ENCODE assay signal across 8 mouse cellular contexts in the genomic region with DNA sequence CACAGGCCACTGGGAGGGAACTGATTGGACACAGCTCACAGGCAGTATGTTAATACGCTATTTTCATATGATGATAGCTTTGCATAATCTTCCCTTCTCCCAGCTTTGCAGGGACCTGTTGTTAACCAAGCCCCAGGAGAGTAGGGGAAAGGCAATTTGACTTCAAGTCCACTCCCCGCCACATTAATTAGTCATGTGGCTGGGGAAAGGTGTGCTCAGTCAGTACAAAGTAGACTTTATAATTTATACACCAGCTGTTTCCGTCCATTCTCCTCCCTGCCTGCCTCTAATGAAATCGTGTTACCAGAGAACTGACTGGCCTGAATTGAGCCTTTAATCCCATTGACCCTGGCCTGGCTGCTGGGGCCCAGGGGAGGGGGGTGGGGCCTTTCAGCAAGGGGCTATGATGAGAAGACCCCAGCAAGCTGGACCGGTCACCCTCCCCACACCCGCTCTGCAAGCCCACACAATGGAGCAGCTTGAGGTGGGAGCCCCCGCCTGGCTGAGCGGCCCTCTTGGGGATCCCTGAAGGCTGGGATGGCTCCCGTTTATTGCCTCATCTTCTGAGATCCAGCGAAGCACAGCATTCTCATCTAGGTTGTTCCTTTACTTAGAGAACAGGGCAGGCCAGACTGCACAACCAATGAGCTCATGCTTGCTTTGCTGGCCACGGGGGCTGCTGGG. TPM values are rescaled to one million over a fixed set of nuclear protein-coding genes. Genes with fewer than 3 reads are reported as not detected.
A peak's percentile ranks its signal among the peaks of the same experiment; 100 is the strongest.
DNase-seq lines count a peak whose midpoint lies in the region; ATAC-seq lines count a peak whose summit lies in the region.

No protein-coding gene starts in this region.

- H3K36me3 ChIP-seq in heart, embryonic 11.5 days (ENCODE audit: control insufficient read depth, insufficient read depth, low read length): no peaks in the 10 kb centered on the region
- H3K36me3 ChIP-seq in embryonic facial prominence, embryonic 13.5 days: no peaks in the 10 kb centered on the region
- no peaks in the 10 kb centered on the region for H3K36me3 ChIP-seq in limb, embryonic 12.5 days
- H3K36me3 ChIP-seq in neural tube, embryonic 14.5 days (ENCODE audit: control insufficient read depth, insufficient read depth, low read length): no peaks in the 10 kb centered on the region

- WGBS in heart, embryonic 11.5 days (ENCODE audit: insufficient replicate concordance): 52% methylated on average over 11 of the region's 11 CpGs
- 26% methylated on average over 11 of the region's 11 CpGs for WGBS in embryonic facial prominence, embryonic 13.5 days
- WGBS in limb, embryonic 12.5 days: 8% methylated on average over 11 of the region's 11 CpGs
- WGBS in neural tube, embryonic 14.5 days: 14% methylated on average over 11 of the region's 11 CpGs

- peak; percentile 20 to 74 for DNase-seq in heart, adult 9 months (ENCODE audit: low spot score in 2 of 2)
- no peak for DNase-seq in gastrocnemius, postnatal 10 days
- DNase-seq in spleen, postnatal 4 days (ENCODE audit: low spot score in 2 of 2): no peak
- no peak for DNase-seq in thymus, adult 18-20 months

- no peaks in the 10 kb centered on the region for H3K27me3 ChIP-seq in heart, embryonic 11.5 days (ENCODE audit: control insufficient read depth, insufficient read depth, low read length)
- peaks cover 24% of the 10 kb centered on the region for H3K27me3 ChIP-seq in embryonic facial prominence, embryonic 13.5 days
- no peaks in the 10 kb centered on the region for H3K27me3 ChIP-seq in limb, embryonic 12.5 days
- no peaks in the 10 kb centered on the region for H3K27me3 ChIP-seq in neural tube, embryonic 14.5 days (ENCODE audit: control insufficient read depth, insufficient read depth, low read length)

- no peak overlapping the region for H3K4me3 ChIP-seq in heart, embryonic 11.5 days (ENCODE audit: low read depth, low read length)
- H3K4me3 ChIP-seq in embryonic facial prominence, embryonic 13.5 days: no peak overlapping the region
- H3K4me3 ChIP-seq in limb, embryonic 12.5 days (replicated peaks): no peak overlapping the region
- H3K4me3 ChIP-seq in neural tube, embryonic 14.5 days (ENCODE audit: low read depth, low read length): no peak overlapping the region

- H3K9me3 ChIP-seq in heart, embryonic 11.5 days (replicated peaks; ENCODE audit: control insufficient read depth, low read length): no peaks in the 10 kb centered on the region
- H3K9me3 ChIP-seq in embryonic facial prominence, embryonic 13.5 days: no peaks in the 10 kb centered on the region
- no peaks in the 10 kb centered on the region for H3K9me3 ChIP-seq in limb, embryonic 12.5 days
- no peaks in the 10 kb centered on the region for H3K9me3 ChIP-seq in neural tube, embryonic 14.5 days (ENCODE audit: control insufficient read depth, low read length)

- no peak for ATAC-seq in heart, embryonic 11.5 days (replicated peaks; ENCODE audit: insufficient number of reproducible peaks, low FRiP score, low TSS enrichment)
- ATAC-seq in embryonic facial prominence, embryonic 13.5 days (ENCODE audit: insufficient number of reproducible peaks, insufficient read depth, low FRiP score, low TSS enrichment, low read depth): 0 out of 2 replicates have a peak, but pooled peaks have one; percentile 21
- peak; percentile 27; the same call in 1 of the 2 replicates for ATAC-seq in limb, embryonic 12.5 days (ENCODE audit: insufficient number of reproducible peaks, insufficient read depth, low FRiP score, low TSS enrichment, low read depth)
- peak; percentile 44; the same call in 1 of the 2 replicates for ATAC-seq in neural tube, embryonic 14.5 days (ENCODE audit: low read depth)

- no peak overlapping the region for H3K9ac ChIP-seq in heart, embryonic 11.5 days (ENCODE audit: low read depth, low read length)
- no peak overlapping the region for H3K9ac ChIP-seq in embryonic facial prominence, embryonic 13.5 days
- no peak overlapping the region for H3K9ac ChIP-seq in limb, embryonic 12.5 days (replicated peaks)
- H3K9ac ChIP-seq in neural tube, embryonic 14.5 days (replicated peaks; ENCODE audit: low read depth, low read length): no peak overlapping the region

- H3K4me1 ChIP-seq in heart, embryonic 11.5 days (ENCODE audit: control insufficient read depth, insufficient read depth, low read length): peaks cover 5% of the 10 kb centered on the region; the same call in 1 of the 2 replicates
- peaks cover 23% of the 10 kb centered on the region for H3K4me1 ChIP-seq in embryonic facial prominence, embryonic 13.5 days
- H3K4me1 ChIP-seq in limb, embryonic 12.5 days (replicated peaks): peaks cover 40% of the 10 kb centered on the region
- H3K4me1 ChIP-seq in neural tube, embryonic 14.5 days (ENCODE audit: control insufficient read depth, insufficient read depth, low read length): peaks cover 17% of the 10 kb centered on the region

- no peak overlapping the region for H3K27ac ChIP-seq in heart, embryonic 11.5 days (ENCODE audit: low read depth, low read length)
- no peak overlapping the region for H3K27ac ChIP-seq in embryonic facial prominence, embryonic 13.5 days
- peak overlapping the region; percentile 80 for H3K27ac ChIP-seq in limb, embryonic 12.5 days
- H3K27ac ChIP-seq in neural tube, embryonic 14.5 days (ENCODE audit: low read depth, low read length): 0 out of 2 replicates have a peak overlapping the region, but pooled peaks have one; percentile 34

- H3K4me2 ChIP-seq in heart, embryonic 11.5 days: no peak overlapping the region
- H3K4me2 ChIP-seq in embryonic facial prominence, embryonic 13.5 days: no peak overlapping the region
- H3K4me2 ChIP-seq in limb, embryonic 12.5 days: peak overlapping the region; percentile 35
- no peak overlapping the region for H3K4me2 ChIP-seq in neural tube, embryonic 14.5 days (ENCODE audit: low read depth, low read length)

RNA-seq across cellular contexts. Expression of a gene that starts 21.5 kb away (rescaled TPM):
- 1.7 and 2.1 TPM in 2 replicates for polyA plus RNA-seq in heart, embryonic 11.5 days (2014; fragmentation: Nextera tagmentation; extraction: Ambion mirVana)
- 60.2 and 73.2 TPM in 2 replicates for polyA plus RNA-seq in embryonic facial prominence, embryonic 13.5 days (2015; fragmentation: Nextera tagmentation; extraction: Ambion mirVana)
- polyA plus RNA-seq in limb, embryonic 12.5 days (2016; fragmentation: Nextera tagmentation; extraction: Ambion mirVana): 13.6 and 15.1 TPM in 2 replicates
- 26.2 and 33.9 TPM in 2 replicates for polyA plus RNA-seq in neural tube, embryonic 14.5 days (2014; fragmentation: Nextera tagmentation; extraction: Ambion mirVana)
- 1 to 10 TPM; 4.5 to 4.7 TPM for total RNA-seq in gastrocnemius, postnatal 10 days (2021)

Comparison
In these comparisons a context has a peak if more than half of its experiments do, and no peak if none do; other contexts are left out.
1. DNase-seq: peak in heart, adult 9 months (2 of 2); none in gastrocnemius, postnatal 10 days (single experiment), spleen, postnatal 4 days (0 of 2) and thymus, adult 18-20 months (0 of 2).
2. H3K27ac ChIP-seq: peak in limb, embryonic 12.5 days (single experiment) and neural tube, embryonic 14.5 days (single experiment); none in heart, embryonic 11.5 days (single experiment) and embryonic facial prominence, embryonic 13.5 days (single experiment).